Mouse (Mus musculus): ENCODE measurements around the gene Kcnn1.

- TF ChIP-seq CTCF (IDR thresholded peaks at IDR 0.05; ENCODE audit: low read depth, low read length) (0 out of 2 replicates have a peak, but pooled peaks have one; percentile 8), POLR2A (IDR thresholded peaks at IDR 0.05; ENCODE audit: borderline replicate concordance, low read depth, low read length) (no peak)
Measured at GRCm38 (mm10) chr8:70846371-70847154, 16.5 kb downstream of the Kcnn1 start.
